Mouse (Mus musculus) embryonic fibroblast, embryonic 13.5 days (primary cell): ENCODE data around the gene Gm3667. TPM values are rescaled to one million over a fixed set of nuclear protein-coding genes. Genes with fewer than 3 reads are reported as not detected.
"Not testable (repeated sequence)": the region's sequence is repeated elsewhere in the genome, so short reads cannot be mapped to it uniquely, and the experiment has no call there.

Experiments
- H3K27ac ChIP-seq: 2 replicates; pipeline ENCODE4 v1.5.1; 2012; ENCODE audit warnings: low read length, control low read depth, inconsistent platforms; ENCODE audit not compliant: insufficient read depth
- H3K4me1 ChIP-seq: 2 replicates; pipeline ENCODE4 v1.6.1; 2011; ENCODE audit warnings: low read length; ENCODE audit not compliant: control insufficient read depth, insufficient read depth
- H3K4me3 ChIP-seq: 2 replicates; pipeline ENCODE4 v1.5.1; 2011; ENCODE audit warnings: mild to moderate bottlenecking, control low read depth, low read length; ENCODE audit not compliant: insufficient read depth
- polyA plus RNA-seq: library from polyadenylated mRNA; stranded (reverse); fragments of >200 nt; gene quantifications from 2 replicates; pipeline ENCODE4 v1.2.4, GENCODE M21; 2011; ENCODE audit warnings: low read depth; ENCODE audit not compliant: missing spikeins, insufficient read length

Gene Gm3667
- polyA plus RNA-seq = 0.27 TPM in 1 of 2 replicates, not detected in the other

DNA sequence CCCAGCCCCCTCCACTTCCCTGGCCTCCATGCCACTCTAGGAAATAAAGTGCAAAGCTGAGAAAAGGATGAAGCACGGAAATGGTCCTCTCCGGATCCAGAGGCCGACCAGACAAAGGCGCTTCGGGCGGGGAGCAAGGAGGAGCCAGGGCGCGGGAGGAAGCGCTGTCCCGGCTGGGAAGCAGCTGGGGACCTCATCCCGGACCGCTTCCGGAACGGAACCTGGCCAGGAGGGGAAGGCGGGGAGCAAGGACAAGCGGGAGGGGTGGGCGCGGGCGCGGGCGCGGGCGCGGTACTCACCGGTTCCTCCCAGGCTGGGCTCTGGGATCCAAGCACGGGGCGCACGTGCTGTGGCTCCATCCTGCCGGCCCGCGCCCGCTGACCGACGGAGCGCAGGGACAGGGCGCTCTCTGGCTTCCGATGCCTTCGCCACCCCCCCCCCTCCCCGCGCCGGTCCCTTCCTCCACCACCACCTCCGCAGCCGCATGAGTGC lies at the start of gene Gm3667:
Gm3667 (minus strand) TSS at position 442 of the 492 bp plus-strand sequence.
- H3K27ac ChIP-seq, H3K4me1 ChIP-seq: not testable (repeated sequence)
- H3K4me3 ChIP-seq = peak within 1 kb of the TSS; percentile 21; the same call in 1 of the 2 replicates

DNA sequence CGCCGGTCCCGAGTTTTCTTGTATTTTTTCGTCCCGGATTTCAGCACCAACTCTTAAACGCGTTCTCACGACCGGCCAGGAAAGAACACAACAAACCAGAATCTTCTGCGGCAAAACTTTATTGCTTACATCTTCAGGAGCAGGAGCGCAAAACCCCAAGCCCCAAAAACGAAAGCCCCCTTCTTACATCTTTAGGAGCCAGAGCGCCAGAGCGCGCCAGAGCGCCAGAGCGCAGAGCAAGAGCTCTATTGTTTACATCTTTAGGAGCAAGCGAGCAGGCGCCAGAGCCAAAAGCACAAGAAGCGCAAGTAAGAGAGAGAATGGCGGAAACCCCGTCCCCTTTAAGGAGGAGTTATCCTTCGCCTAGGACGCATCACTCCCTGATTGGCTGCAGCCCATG lies 10.1 kb upstream of the Gm3667 start:
- H3K4me1 ChIP-seq, H3K27ac ChIP-seq, H3K4me3 ChIP-seq: not testable (repeated sequence)

DNA sequence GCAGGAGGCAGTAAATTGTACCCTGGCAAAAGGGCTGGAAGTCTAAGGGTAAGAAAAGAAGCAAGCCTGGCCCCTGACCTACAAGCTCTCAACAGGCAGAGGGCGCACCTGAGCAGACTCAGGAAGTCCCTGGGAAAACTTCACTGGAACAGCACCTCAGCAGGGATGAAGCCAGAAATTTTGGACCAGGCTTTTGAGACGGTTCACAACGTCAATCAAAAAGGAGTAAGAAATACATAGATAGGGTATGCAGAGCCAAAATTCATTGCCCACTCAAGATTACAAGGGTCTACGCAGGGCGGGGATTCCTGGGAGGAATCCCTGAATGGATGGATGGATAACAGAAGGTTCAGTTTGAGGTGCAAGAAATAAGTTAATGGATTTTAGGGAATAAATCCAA lies 951 bp downstream of the Gm3667 start:
- H3K4me1 ChIP-seq, H3K4me3 ChIP-seq: not testable (repeated sequence)

DNA sequence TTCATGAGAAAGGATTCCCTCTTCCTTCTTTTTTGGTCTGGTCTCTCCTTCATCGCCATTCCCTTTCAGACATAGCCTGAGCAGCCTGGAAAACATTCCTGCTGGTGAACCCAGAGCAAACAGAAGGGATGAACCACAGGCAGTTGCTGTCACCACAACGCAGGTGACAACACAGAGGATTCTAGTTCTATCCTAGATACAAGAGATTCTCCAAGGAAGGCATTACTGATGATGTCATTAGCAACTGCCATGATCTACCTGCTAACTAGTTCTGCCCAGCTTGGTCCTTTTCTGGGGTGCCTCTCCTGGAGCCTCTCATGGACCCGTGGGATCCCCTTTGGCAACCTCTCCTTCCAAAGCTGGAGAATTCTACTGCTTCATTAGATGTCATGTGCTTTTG lies 49.6 kb downstream of the Gm3667 start, which contains the start of gene Gm3642:
Gm3642 (minus strand) TSS at position 101 of the 400 bp plus-strand sequence.
- not testable (repeated sequence) for H3K27ac ChIP-seq, H3K4me3 ChIP-seq, H3K4me1 ChIP-seq

More for the DNA sequence above, 951 bp downstream of the Gm3667 start:
- not testable (repeated sequence) for H3K27ac ChIP-seq

DNA sequence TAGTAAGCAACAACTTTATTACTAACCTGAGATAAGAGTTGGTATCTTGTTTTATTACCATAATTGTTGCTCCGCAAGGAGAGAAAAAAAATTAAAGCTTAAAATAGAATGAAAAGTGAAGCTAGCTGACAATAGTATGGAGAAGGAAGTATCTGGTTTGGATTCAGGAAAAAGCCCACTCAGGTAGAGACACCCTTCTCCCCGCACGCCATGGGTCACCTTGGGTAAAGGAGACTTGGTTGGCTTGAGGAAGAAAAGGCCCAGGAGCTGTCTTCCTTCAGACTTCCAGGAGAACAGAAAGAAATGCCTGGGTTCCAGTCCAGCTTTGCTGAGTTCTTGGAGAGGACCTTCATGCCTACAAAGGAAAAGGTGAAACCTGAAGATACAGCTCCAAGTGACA lies 66.5 kb downstream of the Gm3667 start:
- not testable (repeated sequence) for H3K4me3 ChIP-seq, H3K4me1 ChIP-seq, H3K27ac ChIP-seq

Other genes with a start within 250 kb of the Gm3667 start
- gene Gm10251, start 205.8 kb downstream of the Gm3667 start, polyA plus RNA-seq = not detected in 2 replicates
- gene Gm8050, start 169.7 kb downstream of the Gm3667 start, polyA plus RNA-seq = not detected in 2 replicates
- gene Gm3636, start 147.6 kb downstream of the Gm3667 start, polyA plus RNA-seq = 3.5 and 3.7 TPM in 2 replicates
- not detected in 2 replicates for gene Gm8362, start 115.6 kb downstream of the Gm3667 start, polyA plus RNA-seq
- not detected in 2 replicates for gene Gm3642, start 49.7 kb downstream of the Gm3667 start, polyA plus RNA-seq
- not detected in 2 replicates for gene Gm6356, start 83.9 kb upstream of the Gm3667 start, polyA plus RNA-seq
- not detected in 2 replicates for gene Gm10406, start 137.5 kb upstream of the Gm3667 start, polyA plus RNA-seq
- not detected in 2 replicates for gene Gm3685, start 155.0 kb upstream of the Gm3667 start, polyA plus RNA-seq
- not detected in 2 replicates for gene Gm3696, start 210.7 kb upstream of the Gm3667 start, polyA plus RNA-seq
- gene Gm6676, start 235.4 kb upstream of the Gm3667 start, polyA plus RNA-seq = not detected in 2 replicates